Mouse (Mus musculus) frontal cortex, postnatal 25 days (tissue): ENCODE measurements around the gene H2afx.

ENCODE experiments used
- DNase-seq, 2 experiments: peaks; one replicate each; pipeline ENCODE4 v3.0.0; 2022; ENCODE audit warnings: low spot score in 2 of 2

Gene H2afx

DNA sequence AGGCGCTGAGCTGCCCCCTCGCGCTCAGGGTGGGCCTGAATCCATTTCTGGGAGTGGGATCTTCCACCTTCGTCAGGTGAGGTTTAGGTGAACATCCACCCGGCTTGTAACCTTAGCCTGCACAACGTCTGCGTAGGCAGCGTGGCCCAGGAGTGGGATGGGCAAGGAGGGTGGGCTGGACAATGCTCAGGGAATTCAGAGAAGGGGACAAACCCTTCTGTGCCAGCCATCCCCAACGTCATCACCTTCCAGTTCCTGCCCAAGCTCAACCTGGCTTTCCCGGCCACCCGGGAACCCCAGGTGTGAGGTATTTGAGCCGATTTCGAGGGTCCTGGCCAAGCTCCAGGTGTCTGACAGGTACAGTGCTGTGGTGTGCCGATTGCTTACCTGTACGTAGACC is 45.4 kb downstream of the H2afx start:
- DNase-seq = no peak

DNA sequence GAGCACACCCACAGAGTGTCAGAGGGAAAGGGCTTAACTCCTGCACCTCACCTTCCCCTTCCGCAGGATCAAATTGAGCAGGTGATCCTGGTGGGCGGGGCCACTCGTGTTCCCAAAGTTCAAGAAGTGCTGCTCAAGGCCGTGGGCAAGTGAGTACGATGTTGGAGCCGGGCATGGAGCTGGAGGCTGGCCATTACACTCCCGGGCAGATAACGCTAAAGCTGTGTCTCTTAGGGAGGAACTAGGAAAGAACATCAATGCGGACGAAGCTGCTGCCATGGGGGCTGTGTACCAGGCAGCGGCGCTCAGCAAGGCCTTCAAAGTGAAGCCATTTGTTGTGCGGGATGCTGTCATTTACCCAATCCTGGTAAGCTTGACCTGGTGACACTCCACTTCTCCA is 50.1 kb downstream of the H2afx start:
- no peak for DNase-seq
